Mouse (Mus musculus): ENCODE measurements around the gene Otos.

- no peak for TF ChIP-seq GATA1 (IDR thresholded peaks at IDR 0.05; ENCODE audit: borderline replicate concordance, low read length)
- no peak for TF ChIP-seq FLI1 (IDR thresholded peaks at IDR 0.05; ENCODE audit: low read length)
Measured at GRCm38 (mm10) chr1:92617488-92617887, 31.2 kb downstream of the Otos start, which contains the start of gene Olfr12.
